Mouse (Mus musculus): Measurements from ENCODE around the gene Pias4. TPM values are rescaled to one million over a fixed set of nuclear protein-coding genes. Genes with fewer than 3 reads are reported as not detected.
"Not testable (repeated sequence)": the region's sequence is repeated elsewhere in the genome, so short reads cannot be mapped to it uniquely, and the experiment has no call there.

Gene Pias4
- polyA plus RNA-seq, 1 experiment from 2014 or later = 56.2 TPM

DNA sequence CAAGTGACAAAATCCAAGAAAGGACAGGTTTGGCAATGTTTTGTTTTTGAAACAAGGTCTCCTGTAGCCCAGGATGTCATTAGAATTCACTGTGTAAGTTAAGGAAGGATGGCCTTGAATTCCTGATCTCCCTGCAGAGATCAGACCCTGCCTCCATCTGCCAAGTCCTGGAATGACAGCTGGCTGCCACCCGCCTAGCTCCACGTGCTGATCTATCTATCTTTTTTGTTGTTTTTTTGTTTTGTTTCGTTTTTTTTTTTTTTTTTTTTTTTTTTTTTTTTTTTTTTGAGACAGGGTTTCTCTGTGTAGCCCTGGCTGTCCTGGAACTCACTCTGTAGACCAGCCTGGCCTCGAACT is 7.6 kb upstream of the Pias4 start:
- H3K9me3 ChIP-seq; H3K27me3 ChIP-seq (ENCODE audit: poor library complexity, severe bottlenecking); DNase-seq (ENCODE audit: extremely low spot score, low spot score): not testable (repeated sequence)
- Histone ChIP-seq H3K4me1 (peaks cover 67% of the 10 kb centered on the region), H3K36me3 (replicated peaks) (peaks cover 34% of the 10 kb centered on the region), H3K4me3 (peak overlapping the region; percentile 56), H3K27ac (peak overlapping the region; percentile 98)
- 23% methylated on average over 4 of the region's 4 CpGs for WGBS

DNA sequence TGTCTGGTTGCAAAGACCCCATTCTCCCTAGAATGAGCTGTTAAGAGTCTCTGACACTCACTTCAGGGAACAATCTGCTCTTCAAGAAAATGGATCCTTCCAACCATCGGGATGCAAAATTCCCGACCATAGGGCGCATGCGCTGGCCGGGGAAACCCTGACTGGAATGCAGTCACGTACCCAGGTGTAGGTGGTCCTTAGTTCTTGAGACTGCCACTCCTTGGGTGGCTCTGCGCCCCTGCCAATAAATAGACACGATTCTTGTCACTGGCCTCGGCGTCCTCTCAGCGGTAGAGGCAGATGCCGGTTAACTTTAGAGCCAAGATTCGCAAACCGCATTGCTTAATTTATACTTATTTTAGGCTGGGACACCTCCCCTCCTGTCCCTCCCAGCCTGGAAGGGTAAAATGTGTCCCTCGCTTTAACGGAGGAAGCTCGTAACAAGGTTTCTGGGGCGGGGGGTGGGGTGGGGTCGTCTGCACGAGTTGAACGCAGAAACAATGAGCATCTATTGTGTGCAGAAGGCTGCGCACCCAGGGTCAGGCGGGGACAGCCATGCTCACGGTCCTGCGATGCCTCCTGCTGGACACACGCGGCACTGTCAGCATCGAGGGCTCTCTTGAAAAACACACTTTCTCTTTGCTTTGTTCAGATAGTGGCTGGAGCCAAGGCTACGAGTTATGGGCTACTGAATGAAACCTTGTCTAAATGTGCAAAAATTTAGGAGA is 7.1 kb upstream of the Pias4 start:
- Histone ChIP-seq H3K27ac (peak overlapping the region; percentile 98), H3K4me1 (peaks cover 62% of the 10 kb centered on the region), H3K36me3 (replicated peaks) (peaks cover 29% of the 10 kb centered on the region), H3K9me3 (no peaks in the 10 kb centered on the region), H3K4me3 (peak overlapping the region; percentile 56), H3K27me3 (ENCODE audit: poor library complexity, severe bottlenecking) (no peaks in the 10 kb centered on the region)
- peak; percentile 91 for DNase-seq (ENCODE audit: extremely low spot score, low spot score)
- WGBS = 2% methylated on average over 29 of the region's 29 CpGs

DNA sequence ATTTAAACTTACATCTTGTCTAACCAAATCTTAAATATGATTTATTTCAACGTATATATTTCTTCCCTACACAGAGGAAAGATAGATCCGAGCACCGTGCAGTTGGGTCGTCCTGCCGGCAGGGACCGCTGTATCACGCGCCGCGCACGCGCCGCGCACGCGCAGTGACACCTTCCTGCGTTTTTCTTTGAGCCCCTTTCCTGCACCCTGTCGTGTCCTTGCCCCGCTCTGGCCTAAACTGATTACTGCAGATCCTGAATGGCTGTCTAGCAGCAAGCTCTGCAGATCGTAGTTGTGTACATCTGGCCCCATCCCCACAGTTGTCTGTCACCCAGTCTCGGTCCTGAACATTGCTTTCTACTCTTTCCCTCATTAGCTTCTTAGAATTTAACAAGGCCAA is 5.4 kb upstream of the Pias4 start:
- H3K4me1 ChIP-seq = peaks cover 60% of the 10 kb centered on the region
- no peaks in the 10 kb centered on the region for H3K9me3 ChIP-seq
- H3K36me3 ChIP-seq (replicated peaks) = peaks cover 12% of the 10 kb centered on the region
- peak; percentile 86 for DNase-seq (ENCODE audit: extremely low spot score, low spot score)
- H3K27me3 ChIP-seq (ENCODE audit: poor library complexity, severe bottlenecking) = no peaks in the 10 kb centered on the region
- H3K27ac ChIP-seq = peak overlapping the region; percentile 98
- 9% methylated on average over 21 of the region's 21 CpGs for WGBS
- peak overlapping the region; percentile 36 for H3K4me3 ChIP-seq

GRCm38 (mm10) chr10:81169411-81169900 is 1.7 kb upstream of the Pias4 start:
- not testable (repeated sequence) for H3K27me3 ChIP-seq (ENCODE audit: poor library complexity, severe bottlenecking); H3K9me3 ChIP-seq; H3K27ac ChIP-seq; DNase-seq (ENCODE audit: extremely low spot score, low spot score)
- peak overlapping the region; percentile 88 for H3K4me3 ChIP-seq
- 58% methylated on average over 8 of the region's 14 CpGs for WGBS
- H3K36me3 ChIP-seq (replicated peaks) = peaks cover 11% of the 10 kb centered on the region
- peaks cover 58% of the 10 kb centered on the region for H3K4me1 ChIP-seq

- peaks cover 19% of the 10 kb centered on the region for H3K36me3 ChIP-seq (replicated peaks)
- H3K4me1 ChIP-seq = peaks cover 50% of the 10 kb centered on the region
- WGBS = 5% methylated on average over 29 of the region's 29 CpGs
- DNase-seq (ENCODE audit: extremely low spot score, low spot score) = peak; percentile 79
- H3K4me3 ChIP-seq = peak overlapping the region; percentile 88
- no peaks in the 10 kb centered on the region for H3K9me3 ChIP-seq
- peak overlapping the region; percentile 90 for H3K27ac ChIP-seq
- H3K27me3 ChIP-seq (ENCODE audit: poor library complexity, severe bottlenecking) = no peaks in the 10 kb centered on the region
These were observed 960 bp upstream of the Pias4 start for GRCm38 (mm10) chr10:81168521-81169244.

GRCm38 (mm10) chr10:81168087-81168431 is 336 bp upstream of the Pias4 start:
- H3K4me3 ChIP-seq = peak overlapping the region; percentile 88
- H3K27me3 ChIP-seq (ENCODE audit: poor library complexity, severe bottlenecking) = no peaks in the 10 kb centered on the region
- WGBS = 6% methylated on average over 5 of the region's 5 CpGs
- H3K4me1 ChIP-seq = peaks cover 44% of the 10 kb centered on the region
- H3K27ac ChIP-seq = peak overlapping the region; percentile 90
- peaks cover 25% of the 10 kb centered on the region for H3K36me3 ChIP-seq (replicated peaks)
- H3K9me3 ChIP-seq = no peaks in the 10 kb centered on the region
- DNase-seq (ENCODE audit: extremely low spot score, low spot score) = no peak

DNA sequence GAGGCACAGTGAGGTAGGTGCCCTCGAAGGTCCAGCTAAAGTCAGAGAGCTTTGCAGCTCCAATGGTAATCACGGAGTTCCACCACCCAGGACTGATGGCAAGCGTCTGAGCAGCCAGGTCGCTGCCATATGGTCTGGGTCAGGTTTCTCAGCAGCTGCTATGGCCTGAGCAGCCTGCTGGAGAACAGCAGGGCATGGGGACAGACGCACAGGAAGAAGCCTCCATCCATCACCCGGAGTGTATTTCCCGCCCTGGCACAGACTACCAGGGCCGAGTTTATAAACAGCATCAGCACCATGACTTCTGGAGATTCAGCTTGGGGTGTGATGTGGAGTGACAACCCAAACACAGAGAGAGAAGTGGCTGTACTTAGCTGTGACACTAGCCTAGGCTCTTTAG is 2.6 kb downstream of the Pias4 start:
- H3K4me1 ChIP-seq = peaks cover 48% of the 10 kb centered on the region
- no peak overlapping the region for H3K27ac ChIP-seq
- H3K36me3 ChIP-seq (replicated peaks) = peaks cover 54% of the 10 kb centered on the region
- H3K9me3 ChIP-seq = no peaks in the 10 kb centered on the region
- H3K27me3 ChIP-seq (ENCODE audit: poor library complexity, severe bottlenecking) = no peaks in the 10 kb centered on the region
- DNase-seq (ENCODE audit: extremely low spot score, low spot score) = no peak
- no peak overlapping the region for H3K4me3 ChIP-seq
- 90% methylated on average over 8 of the region's 8 CpGs for WGBS

DNA sequence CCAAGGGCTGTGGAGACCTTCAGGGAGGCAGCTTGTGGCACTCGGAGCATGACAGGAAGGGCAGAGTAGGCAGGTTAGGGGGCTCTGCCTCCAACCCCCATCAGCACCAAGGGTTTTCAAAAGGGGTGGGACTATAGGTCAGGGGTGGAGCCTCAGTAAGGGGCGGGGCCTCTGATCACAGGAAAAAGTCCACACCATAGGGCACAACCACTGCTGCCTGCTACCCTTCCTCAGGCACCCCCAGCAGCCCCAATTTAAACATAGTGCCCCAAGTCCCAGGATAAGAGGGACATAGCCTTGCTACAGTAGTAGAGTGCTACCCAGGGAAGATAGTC is 5.4 kb downstream of the Pias4 start:
- Histone ChIP-seq H3K4me3 (no peak overlapping the region), H3K9me3 (no peaks in the 10 kb centered on the region), H3K36me3 (replicated peaks) (peaks cover 81% of the 10 kb centered on the region), H3K27me3 (ENCODE audit: poor library complexity, severe bottlenecking) (no peaks in the 10 kb centered on the region), H3K27ac (no peak overlapping the region), H3K4me1 (peaks cover 29% of the 10 kb centered on the region)
- WGBS = 77% methylated on average over 2 of the region's 2 CpGs
- no peak for DNase-seq (ENCODE audit: extremely low spot score, low spot score)

- Histone ChIP-seq H3K36me3 (replicated peaks) (peaks cover 86% of the 10 kb centered on the region), H3K9me3 (no peaks in the 10 kb centered on the region), H3K27ac (no peak overlapping the region), H3K27me3 (ENCODE audit: poor library complexity, severe bottlenecking) (no peaks in the 10 kb centered on the region), H3K4me1 (peaks cover 25% of the 10 kb centered on the region), H3K4me3 (no peak overlapping the region)
- 91% methylated on average over 8 of the region's 8 CpGs for WGBS
- DNase-seq (ENCODE audit: extremely low spot score, low spot score) = no peak
These were observed 6.0 kb downstream of the Pias4 start for GRCm38 (mm10) chr10:81161602-81162317.

DNA sequence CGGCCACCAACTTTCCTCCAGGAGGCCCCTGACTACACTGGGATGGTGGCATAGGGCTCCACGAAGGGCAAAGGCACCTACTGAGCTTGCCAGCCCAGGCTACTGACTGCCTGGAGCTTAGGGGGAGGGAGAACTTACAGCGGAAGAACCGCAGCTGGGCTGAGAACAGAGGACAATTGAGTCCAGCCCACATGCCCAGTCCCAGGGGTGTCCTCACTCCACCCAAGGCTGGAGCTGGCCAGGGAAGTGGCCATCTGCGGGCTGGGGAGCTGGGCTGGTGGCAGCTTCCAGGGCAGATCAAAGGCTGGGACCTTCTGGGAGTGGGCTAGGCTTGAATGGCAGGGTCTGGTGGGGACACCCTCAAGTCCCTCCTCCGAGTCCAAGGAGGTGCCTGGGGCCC is 13.0 kb downstream of the Pias4 start:
- H3K27me3 ChIP-seq (ENCODE audit: poor library complexity, severe bottlenecking) = no peaks in the 10 kb centered on the region
- no peak overlapping the region for H3K4me3 ChIP-seq
- no peaks in the 10 kb centered on the region for H3K9me3 ChIP-seq
- peaks cover 87% of the 10 kb centered on the region for H3K36me3 ChIP-seq (replicated peaks)
- no peak overlapping the region for H3K27ac ChIP-seq
- DNase-seq (ENCODE audit: extremely low spot score, low spot score) = no peak
- H3K4me1 ChIP-seq = peaks cover 8% of the 10 kb centered on the region
- 86% methylated on average over 6 of the region's 6 CpGs for WGBS

DNA sequence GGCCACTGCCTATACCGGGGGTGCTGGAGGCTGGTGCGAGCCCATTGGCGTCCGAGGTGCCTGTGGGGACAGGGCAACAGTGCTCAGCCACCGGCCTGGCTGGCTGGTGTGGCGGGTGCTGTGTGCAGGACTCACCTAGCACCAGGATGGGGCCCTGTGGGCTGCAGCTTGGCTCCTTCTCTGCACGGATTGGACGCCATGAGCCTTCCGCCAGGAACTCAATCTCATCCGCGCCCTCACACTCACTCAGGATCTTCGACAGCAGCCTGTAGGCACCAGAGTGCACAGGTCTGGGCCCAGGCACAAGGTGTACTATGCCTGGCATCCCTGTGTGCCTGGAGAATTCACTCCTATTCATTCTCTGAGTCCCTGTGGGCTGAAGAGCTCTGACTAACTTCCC is 13.4 kb downstream of the Pias4 start:
- Histone ChIP-seq H3K4me3 (no peak overlapping the region), H3K27ac (0 out of 2 replicates have a peak overlapping the region, but pooled peaks have one; percentile 5), H3K36me3 (replicated peaks) (peaks cover 89% of the 10 kb centered on the region), H3K4me1 (peaks cover 8% of the 10 kb centered on the region), H3K27me3 (ENCODE audit: poor library complexity, severe bottlenecking) (no peaks in the 10 kb centered on the region), H3K9me3 (no peaks in the 10 kb centered on the region)
- WGBS = 91% methylated on average over 12 of the region's 12 CpGs
- no peak for DNase-seq (ENCODE audit: extremely low spot score, low spot score)

- Histone ChIP-seq H3K4me3 (no peak overlapping the region), H3K27ac (no peak overlapping the region), H3K36me3 (replicated peaks) (peaks cover 89% of the 10 kb centered on the region), H3K27me3 (ENCODE audit: poor library complexity, severe bottlenecking) (no peaks in the 10 kb centered on the region), H3K9me3 (no peaks in the 10 kb centered on the region), H3K4me1 (peaks cover 8% of the 10 kb centered on the region)
- WGBS = 78% methylated on average over 12 of the region's 12 CpGs
- no peak for DNase-seq (ENCODE audit: extremely low spot score, low spot score)
These were observed 15.1 kb downstream of the Pias4 start for GRCm38 (mm10) chr10:81152609-81153008.

- 84% methylated on average over 6 of the region's 6 CpGs for WGBS
- H3K36me3 ChIP-seq (replicated peaks) = peaks cover 89% of the 10 kb centered on the region
- no peak for DNase-seq (ENCODE audit: extremely low spot score, low spot score)
- no peak overlapping the region for H3K4me3 ChIP-seq
- peaks cover 8% of the 10 kb centered on the region for H3K4me1 ChIP-seq
- no peaks in the 10 kb centered on the region for H3K27me3 ChIP-seq (ENCODE audit: poor library complexity, severe bottlenecking)
- H3K9me3 ChIP-seq = no peaks in the 10 kb centered on the region
- no peak overlapping the region for H3K27ac ChIP-seq
These were observed 16.5 kb downstream of the Pias4 start for GRCm38 (mm10) chr10:81151261-81151660.
